Mouse (Mus musculus) limb, embryonic 14.5 days (tissue): Measurements from ENCODE around the gene Cog8. TPM values are rescaled to one million over a fixed set of nuclear protein-coding genes. Genes with fewer than 3 reads are reported as not detected.

ENCODE experiments used
- ATAC-seq: fragments of 200-750 bp; cut with Nextera tagmentation; 2 replicates; pipeline ENCODE4 v1.8.0; 2017; ENCODE audit warnings: low read depth, moderate number of reproducible peaks, moderate TSS enrichment; ENCODE audit not compliant: low FRiP score
- DNase-seq: peaks from one replicate; pipeline ENCODE4 v3.0.0-alpha.2; 2015; ENCODE audit warnings: low spot score
- H3K27ac ChIP-seq: fragments of 300-500 bp; sonication (generic); replicated peaks from 2 replicates; pipeline ENCODE4 v1.5.1; 2014; ENCODE audit warnings: low read depth, mild to moderate bottlenecking, low read length, moderate library complexity, mixed read lengths
- H3K27me3 ChIP-seq: fragments of 300-500 bp; sonication (generic); 2 replicates; pipeline ENCODE4 v1.6.1; 2014; ENCODE audit warnings: low read length, mixed read lengths; ENCODE audit not compliant: control insufficient read depth, insufficient read depth
- H3K36me3 ChIP-seq: fragments of 300-500 bp; sonication (generic); 2 replicates; pipeline ENCODE4 v1.6.1; 2014; ENCODE audit warnings: mild to moderate bottlenecking, low read length, moderate library complexity, mixed read lengths; ENCODE audit not compliant: control insufficient read depth, insufficient read depth
- H3K4me1 ChIP-seq: fragments of 300-500 bp; sonication (generic); 2 replicates; pipeline ENCODE4 v1.6.1; 2014; ENCODE audit warnings: antibody characterized with exemption, low read length, mixed read lengths; ENCODE audit not compliant: control insufficient read depth, insufficient read depth
- H3K4me2 ChIP-seq: fragments of 300-500 bp; sonication (generic); replicated peaks from 2 replicates; pipeline ENCODE4 v1.6.1; 2014; ENCODE audit warnings: low read depth, mild to moderate bottlenecking, low read length, moderate library complexity; ENCODE audit not compliant: severe bottlenecking
- H3K4me3 ChIP-seq: fragments of 300-500 bp; sonication (generic); replicated peaks from 2 replicates; pipeline ENCODE4 v1.5.1; 2014; ENCODE audit warnings: low read length
- H3K9ac ChIP-seq: fragments of 300-500 bp; sonication (generic); 2 replicates; pipeline ENCODE4 v1.6.1; 2014; ENCODE audit warnings: mild to moderate bottlenecking, low read depth, low read length, moderate library complexity; ENCODE audit not compliant: severe bottlenecking
- H3K9me3 ChIP-seq: fragments of 300-500 bp; sonication (generic); 2 replicates; pipeline ENCODE4 v1.6.1; 2016; ENCODE audit warnings: low read length; ENCODE audit not compliant: control insufficient read depth
- POLR2A ChIP-seq: fragments of 200-500 bp; IDR thresholded peaks from 2 replicates; pipeline ENCODE4 v1.8.0; 2012; ENCODE audit warnings: inconsistent platforms, mild to moderate bottlenecking, moderate library complexity, borderline replicate concordance; ENCODE audit not compliant: insufficient read depth, insufficient read length; ENCODE audit errors: extremely low read depth
- WGBS: fragments of 180-500 bp; shearing (Covaris S2); extraction: QIAGEN DNeasy Blood & Tissue Kit; methylation state at CpG from one replicate; pipeline ENCODE4 v1.1.7; 2014; 5-methylcytosine and 5-hydroxymethylcytosine counted together
- polyA plus RNA-seq, 2 experiments: library from polyadenylated mRNA; depleted of rRNA in 1 of 2; stranded (reverse) in 1 of 2; unstranded in 1 of 2; fragments of >200 nt; fragmentation: Nextera tagmentation in 1 of 2; extraction: Ambion mirVana in 1 of 2; gene quantifications; 2 replicates each; pipeline versions ENCODE4 v1.2.1 to v1.2.3; 2012 to 2014

Gene Cog8
- polyA plus RNA-seq, 2 experiments: 40.9 to 56.7 TPM

- no peak overlapping the region for H3K4me3 ChIP-seq
- H3K4me2 ChIP-seq: no peak overlapping the region
- no peaks in the 10 kb centered on the region for H3K27me3 ChIP-seq
- no peak overlapping the region for H3K27ac ChIP-seq
- H3K4me1 ChIP-seq: no peaks in the 10 kb centered on the region
- TF ChIP-seq POLR2A: no peak
- DNase-seq (no peak), ATAC-seq (no peak)
- H3K9me3 ChIP-seq: no peaks in the 10 kb centered on the region
- peaks cover 93% of the 10 kb centered on the region for H3K36me3 ChIP-seq
- WGBS: 86% methylated on average over 7 of the region's 7 CpGs
- H3K9ac ChIP-seq: no peak overlapping the region
Observed at GRCm38 (mm10) chr8:107076239-107076888, 19.9 kb upstream of the Cog8 start.

- H3K4me3 ChIP-seq: no peak overlapping the region
- H3K9me3 ChIP-seq: no peaks in the 10 kb centered on the region
- no peaks in the 10 kb centered on the region for H3K27me3 ChIP-seq
- H3K9ac ChIP-seq: no peak overlapping the region
- no peak for TF ChIP-seq POLR2A
- DNase-seq (no peak), ATAC-seq (no peak)
- no peaks in the 10 kb centered on the region for H3K4me1 ChIP-seq
- 85% methylated on average over 1 of the region's 1 CpGs for WGBS
- H3K36me3 ChIP-seq: peaks cover 91% of the 10 kb centered on the region
- no peak overlapping the region for H3K27ac ChIP-seq
- H3K4me2 ChIP-seq: no peak overlapping the region
Observed at GRCm38 (mm10) chr8:107074128-107074527, 17.6 kb upstream of the Cog8 start.

- Histone ChIP-seq H3K9me3 (no peaks in the 10 kb centered on the region), H3K27ac (no peak overlapping the region), H3K36me3 (peaks cover 89% of the 10 kb centered on the region), H3K4me3 (no peak overlapping the region), H3K27me3 (no peaks in the 10 kb centered on the region), H3K4me2 (no peak overlapping the region), H3K9ac (no peak overlapping the region), H3K4me1 (no peaks in the 10 kb centered on the region)
- no peak for ATAC-seq
- no peak for TF ChIP-seq POLR2A
- DNase-seq: no peak
- WGBS: 86% methylated on average over 4 of the region's 4 CpGs
Observed at GRCm38 (mm10) chr8:107073706-107074105, 17.2 kb upstream of the Cog8 start.

GRCm38 (mm10) chr8:107065511-107066496, 9.3 kb upstream of the Cog8 start, which contains the start of gene Tmed6:
Gene Tmed6, minus strand, starts transcription at chr8:107065644.
- Histone ChIP-seq H3K4me2 (no peak within 1 kb of the TSS), H3K27me3 (no peaks in the 10 kb centered on the region), H3K36me3 (peaks cover 23% of the 10 kb centered on the region), H3K27ac (no peak within 1 kb of the TSS), H3K9me3 (no peaks in the 10 kb centered on the region), H3K4me3 (no peak within 1 kb of the TSS), H3K4me1 (no peaks in the 10 kb centered on the region), H3K9ac (no peak within 1 kb of the TSS)
- 55% methylated on average over 17 of the region's 17 CpGs for WGBS
- DNase-seq (no peak), ATAC-seq (no peak)
- TF ChIP-seq POLR2A: no peak

- no peak for ATAC-seq
- peaks cover 4% of the 10 kb centered on the region for H3K4me1 ChIP-seq
- no peak overlapping the region for H3K27ac ChIP-seq
- H3K4me3 ChIP-seq: no peak overlapping the region
- DNase-seq: no peak
- no peak for TF ChIP-seq POLR2A
- H3K27me3 ChIP-seq: no peaks in the 10 kb centered on the region
- H3K36me3 ChIP-seq: peaks cover 16% of the 10 kb centered on the region
- H3K9me3 ChIP-seq: no peaks in the 10 kb centered on the region
- no peak overlapping the region for H3K4me2 ChIP-seq
- WGBS: 90% methylated on average over 1 of the region's 1 CpGs
- H3K9ac ChIP-seq: no peak overlapping the region
Observed at GRCm38 (mm10) chr8:107062613-107063012, 6.1 kb upstream of the Cog8 start.
